Mouse (Mus musculus): ENCODE measurements around the gene Vwc2l. TPM values are rescaled to one million over a fixed set of nuclear protein-coding genes. Genes with fewer than 3 reads are reported as not detected.

Vwc2l gene
- total RNA-seq (2015): not detected in 2 replicates
- not detected in 2 replicates for total RNA-seq (2017)

GRCm38 (mm10) chr1:70725655-70726066 is at the start of gene Vwc2l:
Gene Vwc2l, plus strand, starts transcription at chr1:70725715.
- peak; percentile 63; the same call in 1 of the 2 replicates for ATAC-seq (replicated peaks; ENCODE audit: poor library complexity)

- no peak for ATAC-seq (replicated peaks; ENCODE audit: poor library complexity)
Measured at GRCm38 (mm10) chr1:70692529-70692928, 33.0 kb upstream of the Vwc2l start.

GRCm38 (mm10) chr1:70700270-70700669 is 25.2 kb upstream of the Vwc2l start:
- no peak for ATAC-seq (replicated peaks; ENCODE audit: poor library complexity)

DNA sequence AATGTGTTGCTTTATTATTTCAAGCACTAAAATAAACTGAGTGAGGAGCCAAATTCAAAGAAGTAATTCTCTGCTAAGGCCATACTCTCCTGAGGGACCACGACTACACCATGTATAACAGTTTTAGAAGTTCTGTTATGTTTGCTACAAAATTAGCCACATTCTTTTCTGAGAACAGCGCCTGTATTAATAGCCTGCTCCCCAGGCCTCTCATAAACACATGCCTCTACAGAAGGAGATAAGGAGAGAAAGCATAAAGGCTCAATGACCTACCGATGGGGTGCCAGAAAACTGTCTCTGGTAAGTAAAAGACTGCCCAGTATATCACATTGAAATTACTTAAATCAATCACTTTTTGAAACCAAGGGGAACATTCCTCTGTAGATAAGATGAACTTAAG is 21.6 kb upstream of the Vwc2l start:
- no peak for ATAC-seq (replicated peaks; ENCODE audit: poor library complexity)

- no peak for ATAC-seq (replicated peaks; ENCODE audit: poor library complexity)
Measured at GRCm38 (mm10) chr1:70705821-70706220, 19.7 kb upstream of the Vwc2l start.

DNA sequence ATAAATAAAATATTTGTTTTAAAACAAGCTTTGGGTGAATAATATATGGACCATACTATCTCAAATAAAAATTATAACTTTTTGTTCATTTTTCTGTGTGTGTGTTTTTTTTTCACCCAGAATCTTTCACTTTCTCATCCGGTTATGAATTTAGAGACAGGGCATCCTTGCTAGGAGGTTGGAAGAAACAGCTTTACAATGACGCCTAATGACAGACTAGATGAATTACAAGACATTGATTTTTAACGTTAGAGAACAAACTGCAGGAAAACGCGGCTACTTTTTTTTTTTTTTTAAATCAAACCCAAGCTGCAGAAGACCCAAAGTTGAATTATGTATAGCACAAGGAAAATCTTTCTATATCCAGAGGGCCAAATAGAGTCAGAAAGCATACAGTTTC is 470 bp upstream of the Vwc2l start:
- ATAC-seq (replicated peaks; ENCODE audit: poor library complexity): no peak

GRCm38 (mm10) chr1:70787146-70787545 is 61.6 kb downstream of the Vwc2l start:
- ATAC-seq (replicated peaks; ENCODE audit: poor library complexity): peak; percentile 46; the same call in 1 of the 2 replicates

- ATAC-seq (replicated peaks; ENCODE audit: poor library complexity): no peak
Measured at GRCm38 (mm10) chr1:70791636-70792035, 66.1 kb downstream of the Vwc2l start.

GRCm38 (mm10) chr1:70795094-70795493 is 69.6 kb downstream of the Vwc2l start:
- no peak for ATAC-seq (replicated peaks; ENCODE audit: poor library complexity)

- ATAC-seq (replicated peaks; ENCODE audit: poor library complexity): no peak
Measured at GRCm38 (mm10) chr1:70803401-70803800, 77.9 kb downstream of the Vwc2l start.

DNA sequence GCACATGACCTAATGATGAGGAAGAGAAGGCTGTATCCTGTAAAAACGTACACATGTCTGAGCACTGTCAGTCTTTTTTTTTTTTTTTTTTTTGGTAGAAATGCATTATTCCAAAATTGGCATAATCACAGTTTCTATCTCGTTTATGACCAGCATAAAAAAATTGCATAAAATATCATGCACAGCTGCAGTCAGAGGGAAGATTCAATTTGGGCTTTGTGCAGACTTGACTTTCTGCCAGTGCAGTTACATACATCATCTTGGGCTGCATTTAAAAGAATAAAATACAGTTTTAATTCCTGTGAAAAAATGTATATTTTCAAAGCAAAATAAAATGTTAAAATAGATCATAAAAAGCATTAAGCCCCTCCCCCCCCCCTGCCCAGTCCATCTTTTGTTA is 97.6 kb downstream of the Vwc2l start:
- no peak for ATAC-seq (replicated peaks; ENCODE audit: poor library complexity)

DNA sequence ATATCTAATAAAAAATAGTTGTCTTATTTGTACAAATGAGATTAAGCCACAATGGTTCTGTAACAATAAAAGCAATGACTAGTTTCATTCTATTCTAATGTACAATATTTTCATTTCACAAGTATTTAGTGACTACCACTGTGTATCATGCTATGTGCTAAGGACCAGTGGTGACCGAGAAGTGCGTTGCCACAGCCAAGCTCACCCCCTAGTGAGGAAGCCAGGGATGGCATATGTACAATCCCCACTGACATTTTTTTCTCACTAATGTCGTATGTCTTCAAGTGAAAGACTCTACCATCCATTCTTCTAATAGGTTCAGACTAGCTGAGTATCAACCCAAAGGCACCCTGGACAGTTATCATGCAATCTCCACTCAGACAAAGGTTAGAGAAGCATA is 107.7 kb downstream of the Vwc2l start:
- ATAC-seq (replicated peaks; ENCODE audit: poor library complexity): no peak

DNA sequence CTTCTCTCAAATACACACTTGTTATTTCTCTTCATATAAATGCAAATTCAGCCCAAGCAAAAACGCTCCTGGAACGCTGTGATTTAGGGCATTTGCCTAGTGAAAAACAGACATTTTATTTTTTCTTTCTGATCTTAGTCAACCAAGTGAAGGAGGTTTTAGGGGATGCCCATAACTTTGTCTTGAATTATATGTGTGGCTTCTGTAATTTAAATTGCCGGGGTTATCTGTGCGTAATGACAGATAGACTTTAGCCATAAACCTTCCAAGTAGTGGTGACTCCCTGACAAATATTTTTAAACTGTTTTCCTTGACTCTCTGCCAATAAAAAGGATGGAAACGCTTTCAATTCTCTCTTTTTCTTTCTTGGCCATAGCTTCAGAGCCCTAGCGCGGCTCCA is 116.7 kb downstream of the Vwc2l start:
- ATAC-seq (replicated peaks; ENCODE audit: poor library complexity): no peak

DNA sequence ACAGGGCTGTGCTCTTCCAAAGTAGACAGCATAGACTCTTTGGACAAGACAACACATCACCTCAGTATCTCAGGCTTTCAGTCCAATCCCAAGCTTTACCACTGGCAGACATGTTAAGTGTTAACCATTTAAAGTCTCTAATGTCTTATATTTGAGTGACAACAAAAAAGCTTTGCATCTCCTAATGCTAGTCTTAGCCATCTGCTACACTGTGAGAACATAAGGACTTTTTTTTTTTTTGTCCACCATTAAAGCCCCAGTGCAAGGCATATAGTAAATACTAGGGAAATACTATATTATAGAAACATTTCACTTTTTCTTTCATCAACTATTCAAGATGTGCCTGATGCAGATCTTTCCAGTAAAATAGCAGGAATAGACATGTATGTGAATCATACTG is 119.8 kb downstream of the Vwc2l start:
- ATAC-seq (replicated peaks; ENCODE audit: poor library complexity): no peak

GRCm38 (mm10) chr1:70851633-70852390 is 126.3 kb downstream of the Vwc2l start:
- ATAC-seq (replicated peaks; ENCODE audit: poor library complexity): no peak

DNA sequence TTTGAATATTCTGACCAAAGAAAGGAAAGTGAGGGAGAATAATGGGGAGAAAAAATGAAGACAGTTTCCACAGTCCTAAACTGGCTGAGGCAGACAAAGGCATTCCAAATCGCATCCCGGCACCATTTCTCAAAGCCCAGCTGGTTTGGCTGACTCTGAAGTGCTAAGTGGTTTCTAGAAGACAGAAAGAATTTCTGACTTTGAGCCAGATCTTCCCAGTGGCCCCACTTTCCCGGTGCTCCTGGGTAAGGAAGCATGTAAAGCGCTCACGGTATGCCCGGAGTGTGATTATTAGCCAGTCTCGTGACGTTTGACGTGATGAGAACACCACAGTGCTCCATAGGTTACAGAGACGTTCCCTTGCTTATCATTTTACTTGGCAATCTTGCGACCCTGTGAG is 127.9 kb downstream of the Vwc2l start:
- no peak for ATAC-seq (replicated peaks; ENCODE audit: poor library complexity)

- peak; percentile 77 for ATAC-seq (replicated peaks; ENCODE audit: poor library complexity)
Measured at GRCm38 (mm10) chr1:70855912-70856311, 130.4 kb downstream of the Vwc2l start.

- ATAC-seq (replicated peaks; ENCODE audit: poor library complexity): no peak
Measured at GRCm38 (mm10) chr1:70861672-70862071, 136.2 kb downstream of the Vwc2l start.

GRCm38 (mm10) chr1:70866137-70866536 is 140.6 kb downstream of the Vwc2l start:
- ATAC-seq (replicated peaks; ENCODE audit: poor library complexity): no peak

DNA sequence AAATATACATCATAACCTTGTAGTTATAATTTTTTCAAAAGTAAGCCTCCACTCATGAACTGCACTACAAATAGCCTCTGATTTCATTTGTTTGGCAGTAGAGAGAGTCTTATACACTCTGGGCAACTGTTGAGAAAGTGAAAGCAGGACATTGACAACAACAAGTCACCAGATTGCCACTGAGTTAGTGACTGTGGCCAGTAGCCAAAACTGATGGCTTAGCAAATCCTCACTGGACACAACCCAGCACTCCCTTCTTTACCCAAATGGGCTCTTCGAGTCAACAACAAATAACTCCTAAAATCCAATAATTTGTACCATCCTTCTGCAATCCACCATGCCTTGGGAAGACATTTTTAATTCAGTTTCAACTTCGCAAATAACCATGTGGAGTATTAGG is 155.0 kb downstream of the Vwc2l start:
- ATAC-seq (replicated peaks; ENCODE audit: poor library complexity): no peak

DNA sequence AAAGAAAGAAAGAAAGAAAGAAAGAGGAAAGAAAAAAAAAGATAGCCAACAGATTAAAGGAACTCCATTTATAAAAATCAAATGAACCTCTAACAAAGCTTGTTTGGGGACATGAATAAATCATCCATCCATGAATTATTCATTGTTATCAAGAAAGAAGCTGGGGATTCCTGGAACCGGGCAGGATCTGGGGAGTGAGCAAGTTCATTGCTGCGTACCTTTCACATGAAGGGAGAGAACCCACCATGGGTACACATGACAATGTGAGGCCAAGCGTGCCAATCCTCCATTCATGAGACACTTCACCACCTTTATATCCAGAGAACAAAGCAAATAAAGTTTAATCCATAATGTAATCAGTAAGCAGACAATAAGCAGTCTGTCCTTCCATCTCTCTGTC is 155.8 kb downstream of the Vwc2l start:
- ATAC-seq (replicated peaks; ENCODE audit: poor library complexity): no peak

GRCm38 (mm10) chr1:70884156-70884555 is 158.6 kb downstream of the Vwc2l start:
- no peak for ATAC-seq (replicated peaks; ENCODE audit: poor library complexity)

DNA sequence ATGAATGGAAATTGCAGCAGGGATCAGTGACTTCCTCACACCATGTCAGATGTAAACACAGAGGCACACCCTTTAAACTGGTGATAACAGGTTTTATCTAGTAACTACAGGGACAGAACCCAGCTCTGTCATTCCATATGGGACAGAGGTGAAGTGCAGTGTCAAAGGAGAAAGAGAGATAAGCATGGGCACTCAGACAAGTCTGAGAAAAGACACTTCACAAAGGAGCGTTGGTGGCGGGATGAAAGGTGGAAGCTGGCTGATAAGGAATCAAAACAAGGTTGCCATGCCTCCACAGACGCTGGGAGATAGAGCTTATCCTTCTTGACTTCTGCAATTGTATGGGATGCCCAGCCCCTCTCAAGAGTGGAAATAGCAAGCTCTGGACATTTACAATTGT is 176.8 kb downstream of the Vwc2l start:
- ATAC-seq (replicated peaks; ENCODE audit: poor library complexity): peak; percentile 73

All from megakaryocyte progenitor cell, adult 5-6 weeks (primary cell).